Mouse (Mus musculus) R1 (cell line): Measurements from ENCODE around the gene Alg3.

Experiments used
- DNase-seq: peaks from one replicate; pipeline ENCODE4 v3.0.0-alpha.2; 2018; ENCODE audit warnings: low read depth, low spot score

Alg3 gene

DNA sequence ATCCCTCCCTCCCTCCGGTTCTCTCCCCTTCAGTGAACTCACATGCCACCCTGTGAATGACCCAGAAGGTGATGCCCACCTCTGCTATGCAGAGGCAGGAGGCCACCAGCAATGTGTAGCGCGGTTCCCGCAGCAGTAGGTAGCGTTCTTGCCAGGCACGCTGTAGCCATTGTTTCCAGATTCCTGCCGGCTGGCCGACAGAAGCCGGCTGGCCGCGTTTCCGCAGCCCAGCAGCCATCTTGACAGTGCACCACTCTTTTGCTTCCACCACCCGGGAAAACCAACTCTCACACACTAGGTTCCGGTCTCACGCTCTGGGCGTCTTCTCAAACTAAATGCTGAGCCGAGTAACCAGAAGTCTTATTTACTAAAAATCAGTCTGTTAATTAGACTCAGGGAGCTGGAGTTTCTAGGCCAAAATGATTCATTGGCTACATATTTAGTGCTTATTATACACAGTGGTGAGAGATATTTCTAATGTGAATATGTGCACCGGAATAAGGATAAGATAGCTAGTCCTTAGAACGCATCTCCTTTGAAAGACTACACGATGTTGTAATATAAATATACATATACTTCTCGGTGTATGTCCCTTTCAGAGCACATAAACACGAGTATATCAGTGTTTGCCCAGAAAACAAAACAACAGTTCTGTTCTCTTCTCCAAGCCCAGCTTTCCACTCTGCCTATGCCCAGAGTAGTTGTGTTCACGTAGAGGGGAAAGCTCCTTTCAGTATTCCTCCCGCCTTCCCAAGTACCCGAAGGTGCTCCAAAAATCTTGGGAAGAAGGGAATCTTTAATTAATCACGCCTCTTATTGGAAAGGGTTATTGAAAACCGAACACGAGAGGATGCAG, 806 bp downstream of the Alg3 start:
- DNase-seq = peak; percentile 93

DNA sequence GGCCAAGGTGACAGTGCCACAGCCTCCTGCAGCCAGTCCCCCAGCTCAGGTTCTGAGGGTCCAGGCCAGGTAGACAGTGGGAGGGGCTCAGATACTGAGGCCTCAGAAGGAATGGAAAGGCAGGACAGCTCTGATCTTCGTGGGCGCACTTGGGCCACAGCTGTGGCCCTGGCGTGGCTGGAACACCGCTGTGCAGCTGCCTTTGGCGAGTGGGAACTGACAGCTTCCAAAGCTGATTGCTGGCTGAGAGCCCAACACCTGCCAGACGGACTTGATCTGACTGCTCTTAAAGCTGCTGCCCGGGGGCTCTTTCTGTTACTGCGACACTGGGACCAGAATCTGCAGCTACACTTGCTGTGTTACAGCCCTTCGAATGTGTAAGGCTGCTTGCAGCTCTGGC, 6.8 kb downstream of the Alg3 start:
- DNase-seq = no peak

- no peak for DNase-seq
Observed at GRCm38 (mm10) chr16:20600511-20600910, 11.0 kb downstream of the Alg3 start.

GRCm38 (mm10) chr16:20596687-20597441, 14.7 kb downstream of the Alg3 start:
- DNase-seq = no peak

DNA sequence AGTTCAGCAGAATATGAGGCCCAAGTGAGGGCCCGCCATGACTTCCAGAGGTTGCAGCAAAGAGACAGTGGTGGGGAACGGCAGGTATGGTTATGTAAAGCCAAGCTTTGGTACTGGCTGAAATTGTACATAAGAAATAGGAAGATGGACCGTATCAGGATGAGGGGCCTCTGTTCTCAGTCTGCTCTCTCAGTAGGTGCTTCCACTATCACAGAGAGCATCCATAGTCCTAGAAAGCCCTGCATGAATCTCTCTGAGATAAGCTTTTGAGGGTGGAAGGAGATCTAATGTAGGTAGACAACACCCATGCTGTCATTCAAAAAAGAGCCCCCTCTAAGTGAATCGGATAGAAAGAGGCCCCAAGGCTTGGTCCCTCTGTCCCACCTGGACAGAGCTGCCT, 15.8 kb downstream of the Alg3 start:
- DNase-seq = no peak

DNA sequence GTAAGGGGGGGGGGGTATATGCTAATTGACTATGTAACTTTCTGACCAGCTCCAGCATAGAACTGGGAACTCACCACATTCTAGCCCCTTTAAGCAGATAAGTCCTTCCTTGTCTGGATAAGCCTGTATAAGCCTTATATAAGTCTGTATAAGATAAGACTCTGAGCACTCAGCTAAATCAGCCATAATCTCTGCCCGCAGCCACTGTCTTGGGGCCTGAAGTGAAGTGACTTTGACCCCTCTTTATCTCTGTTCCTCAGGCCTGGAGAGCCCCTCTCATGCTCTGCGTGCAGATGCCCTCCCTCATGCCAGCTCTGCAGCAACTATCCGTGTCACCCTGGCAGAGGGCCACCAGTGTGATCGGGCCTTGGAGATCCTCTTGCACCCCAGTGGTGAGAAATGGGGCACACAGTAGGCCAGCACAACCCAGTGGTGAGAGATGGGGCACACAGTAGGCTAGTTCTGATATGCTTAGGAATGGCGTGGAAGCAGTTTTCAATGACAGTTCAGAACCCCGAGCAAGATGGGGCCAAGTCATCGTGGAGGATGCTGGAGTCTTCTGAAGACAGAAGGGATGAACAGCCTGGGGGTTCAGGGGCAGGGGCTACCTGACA, 16.4 kb downstream of the Alg3 start:
- DNase-seq = no peak

- DNase-seq = no peak
Observed at GRCm38 (mm10) chr16:20591076-20591705, 20.3 kb downstream of the Alg3 start.

- no peak for DNase-seq
Observed at GRCm38 (mm10) chr16:20590680-20591038, 20.9 kb downstream of the Alg3 start.

DNA sequence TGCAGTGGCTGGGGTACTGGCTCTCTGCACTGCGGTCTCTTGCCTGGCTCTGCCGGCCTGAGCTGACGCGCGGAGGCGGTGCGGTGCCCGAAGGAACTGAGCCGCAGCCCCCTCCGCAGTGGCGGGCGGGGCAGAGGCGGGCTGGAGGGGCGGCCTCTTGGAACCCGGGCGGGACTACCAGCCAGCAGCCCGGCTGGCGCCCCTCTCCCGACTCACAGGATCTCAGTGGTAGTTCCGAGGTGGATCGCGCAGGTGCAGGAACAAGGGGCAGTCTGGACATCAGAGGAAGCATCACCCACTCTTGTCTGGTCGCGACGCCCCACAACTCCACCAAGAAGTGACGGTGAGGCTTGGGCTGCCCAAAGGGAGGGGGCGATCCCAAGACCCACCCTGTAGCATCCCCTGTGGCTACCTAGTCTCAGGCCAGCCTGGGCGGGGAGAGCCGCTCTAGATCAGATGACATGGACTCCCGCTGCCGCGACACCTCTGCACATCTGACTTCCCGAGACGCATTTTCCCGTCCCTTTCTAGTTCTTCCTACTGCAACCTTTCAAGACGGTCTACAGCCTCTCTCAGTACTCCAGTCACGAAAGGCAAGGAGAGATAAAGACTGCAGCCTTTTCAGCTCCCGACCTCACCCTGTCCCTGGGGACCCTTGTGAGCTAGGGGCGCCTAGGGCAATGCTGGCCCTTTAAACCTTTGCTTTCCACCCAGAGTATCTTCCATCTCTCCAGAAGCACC, 21.4 kb downstream of the Alg3 start:
- DNase-seq = peak; percentile 57

GRCm38 (mm10) chr16:20589366-20589938, 22.1 kb downstream of the Alg3 start, which contains the start of gene Vwa5b2:
Gene Vwa5b2, plus strand, starts transcription at chr16:20589471.
- peak; percentile 37 for DNase-seq

- no peak for DNase-seq
Observed at GRCm38 (mm10) chr16:20565075-20565474, 46.5 kb downstream of the Alg3 start.

GRCm38 (mm10) chr16:20557381-20557780, 54.2 kb downstream of the Alg3 start:
- DNase-seq = peak; percentile 67
